Mouse (Mus musculus): Measurements from ENCODE around the gene H2-Aa. TPM values are rescaled to one million over a fixed set of nuclear protein-coding genes. Genes with fewer than 3 reads are reported as not detected.

The H2-Aa gene
- total and polyA plus RNA-seq, 2 experiments from 2014 or later: 1.7 TPM; not detected in 1

GRCm38 (mm10) chr17:34309683-34310385 is 22.2 kb upstream of the H2-Aa start:
- WGBS: 20% methylated on average over 38 of the region's 38 CpGs
- Histone ChIP-seq H3K36me3 (replicated peaks; ENCODE audit: control insufficient read depth, insufficient read depth, low read length) (no peaks in the 10 kb centered on the region), H3K4me1 (ENCODE audit: control insufficient read depth, insufficient read depth) (0 out of 2 replicates have a peak, but pooled peaks cover 6% of the 10 kb centered on the region), H3K4me3 (ENCODE audit: low read depth, low read length) (peak overlapping the region; percentile 51), H3K27me3 (ENCODE audit: control insufficient read depth, insufficient read depth, low read length) (no peaks in the 10 kb centered on the region), H3K9ac (replicated peaks; ENCODE audit: low read depth, low read length) (peak overlapping the region; percentile 37), H3K4me2 (ENCODE audit: low read depth, low read length) (peak overlapping the region; percentile 64), H3K27ac (ENCODE audit: low read depth) (peak overlapping the region; percentile 26; the same call in 1 of the 2 replicates), H3K9me3 (replicated peaks; ENCODE audit: control insufficient read depth, low read length) (no peaks in the 10 kb centered on the region)
- peak; percentile 86 for ATAC-seq (ENCODE audit: insufficient read depth, low read depth)
- DNase-seq (ENCODE audit: low spot score): peak; percentile 64
- TF ChIP-seq CTCF (IDR thresholded peaks at IDR 0.05; ENCODE audit: low read depth) (no peak), EP300 (IDR thresholded peaks at IDR 0.05; ENCODE audit: low read depth) (no peak)

- DNase-seq (ENCODE audit: low spot score) (no peak), ATAC-seq (ENCODE audit: insufficient read depth, low read depth) (no peak)
- no peaks in the 10 kb centered on the region for H3K9me3 ChIP-seq (replicated peaks; ENCODE audit: control insufficient read depth, low read length)
- peak overlapping the region; percentile 26; the same call in 1 of the 2 replicates for H3K27ac ChIP-seq (ENCODE audit: low read depth)
- H3K36me3 ChIP-seq (replicated peaks; ENCODE audit: control insufficient read depth, insufficient read depth, low read length): no peaks in the 10 kb centered on the region
- H3K4me1 ChIP-seq (ENCODE audit: control insufficient read depth, insufficient read depth): 0 out of 2 replicates have a peak, but pooled peaks cover 6% of the 10 kb centered on the region
- no peaks in the 10 kb centered on the region for H3K27me3 ChIP-seq (ENCODE audit: control insufficient read depth, insufficient read depth, low read length)
- peak overlapping the region; percentile 64 for H3K4me2 ChIP-seq (ENCODE audit: low read depth, low read length)
- peak overlapping the region; percentile 51 for H3K4me3 ChIP-seq (ENCODE audit: low read depth, low read length)
- WGBS: 24% methylated on average over 10 of the region's 10 CpGs
- H3K9ac ChIP-seq (replicated peaks; ENCODE audit: low read depth, low read length): peak overlapping the region; percentile 37; the same call in 1 of the 2 replicates
- no peak for TF ChIP-seq EP300 (IDR thresholded peaks at IDR 0.05; ENCODE audit: low read depth)
- TF ChIP-seq CTCF (IDR thresholded peaks at IDR 0.05; ENCODE audit: low read depth): no peak
Observed at GRCm38 (mm10) chr17:34309225-34309624, 21.6 kb upstream of the H2-Aa start.

- H3K27ac ChIP-seq (ENCODE audit: low read depth): no peak overlapping the region
- DNase-seq (ENCODE audit: low spot score) (no peak), ATAC-seq (ENCODE audit: insufficient read depth, low read depth) (no peak)
- TF ChIP-seq CTCF (IDR thresholded peaks at IDR 0.05; ENCODE audit: low read depth) (no peak), EP300 (IDR thresholded peaks at IDR 0.05; ENCODE audit: low read depth) (no peak)
- H3K36me3 ChIP-seq (replicated peaks; ENCODE audit: control insufficient read depth, insufficient read depth, low read length): no peaks in the 10 kb centered on the region
- 0 out of 2 replicates have a peak, but pooled peaks cover 6% of the 10 kb centered on the region for H3K4me1 ChIP-seq (ENCODE audit: control insufficient read depth, insufficient read depth)
- WGBS: 77% methylated on average over 4 of the region's 4 CpGs
- H3K4me3 ChIP-seq (ENCODE audit: low read depth, low read length): no peak overlapping the region
- no peaks in the 10 kb centered on the region for H3K27me3 ChIP-seq (ENCODE audit: control insufficient read depth, insufficient read depth, low read length)
- no peak overlapping the region for H3K4me2 ChIP-seq (ENCODE audit: low read depth, low read length)
- no peaks in the 10 kb centered on the region for H3K9me3 ChIP-seq (replicated peaks; ENCODE audit: control insufficient read depth, low read length)
- no peak overlapping the region for H3K9ac ChIP-seq (replicated peaks; ENCODE audit: low read depth, low read length)
Observed at GRCm38 (mm10) chr17:34308161-34308560, 20.5 kb upstream of the H2-Aa start.

GRCm38 (mm10) chr17:34307216-34307615 is 19.6 kb upstream of the H2-Aa start:
- DNase-seq (ENCODE audit: low spot score) (no peak), ATAC-seq (ENCODE audit: insufficient read depth, low read depth) (no peak)
- 0 out of 2 replicates have a peak, but pooled peaks cover 6% of the 10 kb centered on the region for H3K4me1 ChIP-seq (ENCODE audit: control insufficient read depth, insufficient read depth)
- H3K4me2 ChIP-seq (ENCODE audit: low read depth, low read length): no peak overlapping the region
- no peaks in the 10 kb centered on the region for H3K27me3 ChIP-seq (ENCODE audit: control insufficient read depth, insufficient read depth, low read length)
- no peak for TF ChIP-seq CTCF (IDR thresholded peaks at IDR 0.05; ENCODE audit: low read depth)
- TF ChIP-seq EP300 (IDR thresholded peaks at IDR 0.05; ENCODE audit: low read depth): no peak
- no peak overlapping the region for H3K27ac ChIP-seq (ENCODE audit: low read depth)
- H3K9ac ChIP-seq (replicated peaks; ENCODE audit: low read depth, low read length): no peak overlapping the region
- no peaks in the 10 kb centered on the region for H3K36me3 ChIP-seq (replicated peaks; ENCODE audit: control insufficient read depth, insufficient read depth, low read length)
- no peak overlapping the region for H3K4me3 ChIP-seq (ENCODE audit: low read depth, low read length)
- no peaks in the 10 kb centered on the region for H3K9me3 ChIP-seq (replicated peaks; ENCODE audit: control insufficient read depth, low read length)

GRCm38 (mm10) chr17:34306407-34306806 is 18.8 kb upstream of the H2-Aa start:
- H3K27me3 ChIP-seq (ENCODE audit: control insufficient read depth, insufficient read depth, low read length): no peaks in the 10 kb centered on the region
- H3K9me3 ChIP-seq (replicated peaks; ENCODE audit: control insufficient read depth, low read length): no peaks in the 10 kb centered on the region
- H3K4me2 ChIP-seq (ENCODE audit: low read depth, low read length): no peak overlapping the region
- H3K27ac ChIP-seq (ENCODE audit: low read depth): no peak overlapping the region
- no peak for TF ChIP-seq EP300 (IDR thresholded peaks at IDR 0.05; ENCODE audit: low read depth)
- TF ChIP-seq CTCF (IDR thresholded peaks at IDR 0.05; ENCODE audit: low read depth): no peak
- H3K4me1 ChIP-seq (ENCODE audit: control insufficient read depth, insufficient read depth): 0 out of 2 replicates have a peak, but pooled peaks cover 6% of the 10 kb centered on the region
- no peaks in the 10 kb centered on the region for H3K36me3 ChIP-seq (replicated peaks; ENCODE audit: control insufficient read depth, insufficient read depth, low read length)
- ATAC-seq (ENCODE audit: insufficient read depth, low read depth) (no peak), DNase-seq (ENCODE audit: low spot score) (no peak)
- H3K4me3 ChIP-seq (ENCODE audit: low read depth, low read length): no peak overlapping the region
- 82% methylated on average over 2 of the region's 2 CpGs for WGBS
- H3K9ac ChIP-seq (replicated peaks; ENCODE audit: low read depth, low read length): no peak overlapping the region

Data from heart, postnatal 0 days (tissue).